Mouse (Mus musculus): Measurements from ENCODE around the gene Ccdc191.

- TF ChIP-seq CTCF (IDR thresholded peaks at IDR 0.05; ENCODE audit: control insufficient read depth, insufficient read depth, insufficient replicate concordance, low read depth, low read length): no peak
- TF ChIP-seq POLR2A (IDR thresholded peaks at IDR 0.05; ENCODE audit: control insufficient read depth, low read depth, low read length): no peak
Measured at GRCm38 (mm10) chr16:43930577-43930976, 41.0 kb downstream of the Ccdc191 start.

Measured in testis, adult 2 months (tissue).